Mouse (Mus musculus): ENCODE measurements at regions not wholly inside any gene's neighbourhood (a gene's known extent, or its start where the extent isn't known, plus 50 kb on each side); places are given as distances from the start of the nearest gene placed in this dataset.

- no peaks in the 10 kb centered on the region for H3K4me1 ChIP-seq (replicated peaks; ENCODE audit: control insufficient read depth, insufficient read depth, low read length)
- H3K36me3 ChIP-seq (ENCODE audit: control insufficient read depth, insufficient read depth, low read length) = no peaks in the 10 kb centered on the region
- WGBS = 83% methylated on average over 4 of the region's 4 CpGs
- no peak overlapping the region for H3K27ac ChIP-seq (ENCODE audit: control insufficient read depth, insufficient read depth, low read length)
- TF ChIP-seq POLR2A (IDR thresholded peaks at IDR 0.05; ENCODE audit: control insufficient read depth, extremely low read depth, insufficient read depth, low read length, poor library complexity) = no peak
- no peak for TF ChIP-seq CTCF (IDR thresholded peaks at IDR 0.05; ENCODE audit: borderline replicate concordance, control insufficient read depth, extremely low read depth, insufficient read depth, low read length, poor library complexity)
- DNase-seq = no peak
- no peaks in the 10 kb centered on the region for H3K27me3 ChIP-seq (ENCODE audit: control insufficient read depth, insufficient read depth, low read length)
- H3K4me3 ChIP-seq (ENCODE audit: control insufficient read depth, insufficient read depth, low read length) = no peak overlapping the region
Observed at GRCm38 (mm10) chr17:78145335-78145734, 54.7 kb upstream of the Crim1 start.
